Comparison of ENCODE assay signal across 8 mouse cellular contexts in genomic region chr17:10335809-10336499, GRCm38 (mm10). TPM values are rescaled to one million over a fixed set of nuclear protein-coding genes. Genes with fewer than 3 reads are reported as not detected.
DNase-seq lines count a peak whose midpoint lies in the region; ATAC-seq lines count a peak whose summit lies in the region.

No protein-coding gene starts in this region.

- peak; percentile 42; the same call in 1 of the 2 replicates for ATAC-seq in forebrain, embryonic 13.5 days
- ATAC-seq in neural tube, embryonic 14.5 days (ENCODE audit: low read depth): 0 out of 2 replicates have a peak, but pooled peaks have one; percentile 28

- no peaks in the 10 kb centered on the region for H3K36me3 ChIP-seq in forebrain, embryonic 13.5 days (ENCODE audit: poor library complexity, severe bottlenecking)
- H3K36me3 ChIP-seq in neural tube, embryonic 14.5 days (ENCODE audit: control insufficient read depth, insufficient read depth, low read length): no peaks in the 10 kb centered on the region

- peaks cover 34% of the 10 kb centered on the region for H3K4me1 ChIP-seq in forebrain, embryonic 13.5 days
- H3K4me1 ChIP-seq in neural tube, embryonic 14.5 days (ENCODE audit: control insufficient read depth, insufficient read depth, low read length): peaks cover 12% of the 10 kb centered on the region; the same call in 1 of the 2 replicates

- peak overlapping the region; percentile 40 for H3K4me3 ChIP-seq in forebrain, embryonic 13.5 days
- H3K4me3 ChIP-seq in neural tube, embryonic 14.5 days (ENCODE audit: low read depth, low read length): peak overlapping the region; percentile 27

- H3K9me3 ChIP-seq in forebrain, embryonic 13.5 days (replicated peaks): no peaks in the 10 kb centered on the region
- no peaks in the 10 kb centered on the region for H3K9me3 ChIP-seq in neural tube, embryonic 14.5 days (ENCODE audit: control insufficient read depth, low read length)

- H3K27ac ChIP-seq in forebrain, embryonic 13.5 days: peak overlapping the region; percentile 96
- H3K27ac ChIP-seq in neural tube, embryonic 14.5 days (ENCODE audit: low read depth, low read length): peak overlapping the region; percentile 90

- H3K4me2 ChIP-seq in forebrain, embryonic 13.5 days: peak overlapping the region; percentile 59
- H3K4me2 ChIP-seq in neural tube, embryonic 14.5 days (ENCODE audit: low read depth, low read length): peak overlapping the region; percentile 58

- no peaks in the 10 kb centered on the region for H3K27me3 ChIP-seq in forebrain, embryonic 13.5 days
- H3K27me3 ChIP-seq in neural tube, embryonic 14.5 days (ENCODE audit: control insufficient read depth, insufficient read depth, low read length): no peaks in the 10 kb centered on the region

- 7% methylated on average over 16 of the region's 16 CpGs for WGBS in forebrain, embryonic 13.5 days
- 10% methylated on average over 16 of the region's 16 CpGs for WGBS in neural tube, embryonic 14.5 days

- H3K9ac ChIP-seq in forebrain, embryonic 13.5 days: peak overlapping the region; percentile 73
- H3K9ac ChIP-seq in neural tube, embryonic 14.5 days (replicated peaks; ENCODE audit: low read depth, low read length): peak overlapping the region; percentile 52

- DNase-seq in kidney, adult 9 months: peak; percentile 28
- DNase-seq in kidney, adult 18-20 months: no peak
- DNase-seq in adrenal gland, postnatal 36 days: peak; percentile 67 to 72
- peak; percentile 61 to 71 for DNase-seq in kidney, postnatal 4 days
- no peak for DNase-seq in frontal cortex, adult 2 months (ENCODE audit: extremely low spot score in 1 of 2, low spot score in 1 of 2)
- no peak for DNase-seq in spleen, postnatal 36 days (ENCODE audit: low spot score in 2 of 2)

RNA-seq across cellular contexts. Expression of gene Qk, which starts 16.3 kb away (rescaled TPM):
- total RNA-seq in adrenal gland, postnatal 36 days (2021): 100 to 1,000 TPM; 181 to 254 TPM
- polyA plus RNA-seq in forebrain, embryonic 13.5 days (2015; fragmentation: Nextera tagmentation; extraction: Ambion mirVana): 54.1 and 56.1 TPM in 2 replicates
- polyA plus RNA-seq in neural tube, embryonic 14.5 days (2014; fragmentation: Nextera tagmentation; extraction: Ambion mirVana): 64.6 and 70.0 TPM in 2 replicates
- 275 and 300 TPM in 2 replicates for polyA plus RNA-seq in frontal cortex, adult 2 months (2012; rRNA removed)

Comparison
In these comparisons a context has a peak if more than half of its experiments do, and no peak if none do; other contexts are left out.
1. DNase-seq: peak in kidney, adult 9 months (single experiment), adrenal gland, postnatal 36 days (2 of 2) and kidney, postnatal 4 days (2 of 2); none in kidney, adult 18-20 months (single experiment), frontal cortex, adult 2 months (0 of 2) and spleen, postnatal 36 days (0 of 2).